Mouse (Mus musculus) ES-E14 (cell line): ENCODE measurements at regions not wholly inside any gene's neighbourhood (a gene's known extent, or its start where the extent isn't known, plus 50 kb on each side); places are given as distances from the start of the nearest gene placed in this dataset.

ENCODE experiments used
- CHD2 ChIP-seq: IDR thresholded peaks from 2 replicates; pipeline ENCODE4 v1.6.1; 2014; ENCODE audit warnings: mild to moderate bottlenecking, low read depth, low read length, inconsistent platforms
- HCFC1 ChIP-seq: IDR thresholded peaks from 2 replicates; pipeline ENCODE4 v1.6.1; 2012; ENCODE audit warnings: low read length, inconsistent platforms, borderline replicate concordance; ENCODE audit not compliant: insufficient read depth
- ZC3H11A ChIP-seq: IDR thresholded peaks from 2 replicates; pipeline ENCODE4 v1.6.1; 2012; ENCODE audit warnings: low read depth, mild to moderate bottlenecking, inconsistent platforms, low read length, borderline replicate concordance
- ZNF384 ChIP-seq: IDR thresholded peaks from 2 replicates; pipeline ENCODE4 v1.6.1; 2012; ENCODE audit warnings: low read depth, low read length, inconsistent platforms

DNA sequence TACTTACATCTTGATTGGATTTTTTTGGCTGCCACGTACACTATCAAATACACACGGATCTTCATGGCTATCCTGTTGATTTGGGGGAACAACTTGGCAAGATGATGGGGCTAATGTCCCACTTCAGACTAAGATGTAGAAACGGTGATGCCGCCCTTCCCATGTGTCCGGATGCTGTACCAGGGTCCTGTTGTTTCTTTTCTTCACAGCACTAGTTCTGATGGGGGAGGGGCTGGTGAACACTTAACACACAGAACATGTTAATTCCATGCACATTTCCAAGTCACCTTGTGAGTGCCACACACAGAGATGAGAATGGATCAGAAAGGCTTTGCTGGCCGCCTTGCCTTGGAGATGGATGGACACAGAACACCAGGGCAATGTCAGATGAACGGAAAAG is 56.5 kb upstream of the Ptgfrn start:
- TF ChIP-seq ZNF384 (no peak), CHD2 (no peak), ZC3H11A (no peak), HCFC1 (no peak)
